In the genomic region with DNA sequence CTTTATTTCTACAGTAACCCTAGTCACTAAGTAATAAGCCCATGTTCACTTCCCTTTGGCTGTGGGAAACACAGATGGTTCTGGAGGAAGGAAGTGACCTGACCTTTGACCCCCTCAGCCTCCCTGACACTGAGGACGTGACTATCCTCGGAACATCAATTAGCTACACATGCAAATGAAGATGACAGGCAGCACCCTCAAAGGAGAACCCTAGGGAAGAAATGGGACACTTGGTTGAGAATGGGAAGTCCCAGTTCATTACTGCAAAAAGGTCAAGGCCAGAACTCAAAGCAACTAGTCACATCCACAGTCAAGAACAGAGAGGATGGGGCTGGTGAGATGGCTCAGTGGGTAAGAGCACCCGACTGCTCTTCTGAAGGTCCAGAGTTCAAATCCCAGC, we compare ENCODE assay signal across 24 mouse cellular contexts. TPM values are rescaled to one million over a fixed set of nuclear protein-coding genes. Genes with fewer than 3 reads are reported as not detected.
A peak's percentile ranks its signal among the peaks of the same experiment; 100 is the strongest.
DNase-seq lines count a peak whose midpoint lies in the region; ATAC-seq and TF ChIP-seq lines count a peak whose summit lies in the region.
"Had no signal": no experiment of that assay in that cellular context is flagged by ENCODE, and none has a peak within 500 bp of the region (broad histone marks: within the 10 kb centered on the region; RNA-seq: fewer than 3 reads in every experiment).

No protein-coding gene starts in this region.

- H3K79me2 ChIP-seq in CH12.LX (replicated peaks; ENCODE audit: control insufficient read depth, extremely low read depth, insufficient read depth, poor library complexity, severe bottlenecking): no peaks in the 10 kb centered on the region

- ATAC-seq in liver, embryonic 16.5 days (ENCODE audit: low read depth): no peak
- ATAC-seq in liver, embryonic 11.5 days (replicated peaks; ENCODE audit: low FRiP score): no peak
- ATAC-seq in monocyte, adult 5-6 weeks (replicated peaks; ENCODE audit: insufficient number of reproducible peaks, low FRiP score, low TSS enrichment, poor library complexity, severe bottlenecking): peak; percentile 76
- ATAC-seq in forebrain, postnatal 0 days: no peak
- ATAC-seq: CD4-positive, CD25-positive, alpha-beta regulatory T cell, adult 4 months; intestine, embryonic 15.5 days had no signal

- no peak for DNase-seq in liver, embryonic 11.5 days (ENCODE audit: low spot score)
- DNase-seq in CH12.LX (ENCODE audit: extremely low read depth) (peak; percentile 86), ZHBTc4 (ENCODE audit: low read depth, low spot score) (peak; percentile 61)
- DNase-seq in heart, adult 8-10 months (ENCODE audit: low spot score): no peak
- DNase-seq in forebrain, postnatal 0 days: no peak
- DNase-seq: adrenal gland, postnatal 14 days; cerebellum, adult 9-10 months; gastrocnemius, adult 2 months; heart, postnatal 36 days; kidney, postnatal 4 days; lung, postnatal 4 days had no signal

- in situ Hi-C loops in CH12.LX (cut with MboI; ENCODE audit: low pct_ligation_motif_present, low pct_unique_long_range_greater_than_20kb, low sequenced_read_pairs): no loop called here

- 0 out of 2 replicates have a peak overlapping the region, but pooled peaks have one; percentile 2 for H3K27ac ChIP-seq in liver, embryonic 16.5 days (ENCODE audit: low read length)
- H3K27ac ChIP-seq in liver, embryonic 11.5 days (ENCODE audit: low read depth, low read length): no peak overlapping the region
- no peak overlapping the region for H3K27ac ChIP-seq in CH12.LX (ENCODE audit: insufficient read depth, low read depth)
- no peak overlapping the region for H3K27ac ChIP-seq in forebrain, postnatal 0 days (ENCODE audit: low read depth, low read length)
- H3K27ac ChIP-seq: embryonic facial prominence, embryonic 13.5 days; forebrain, embryonic 12.5 days; gastrocnemius, adult 2 months; hindbrain, embryonic 15.5 days; intestine, embryonic 15.5 days; kidney, embryonic 15.5 days; limb, embryonic 13.5 days; liver, embryonic 14.5 days; neural tube, embryonic 15.5 days had no signal

- WGBS in liver, embryonic 16.5 days (ENCODE audit: insufficient replicate concordance): 47% methylated on average over 3 of the region's 3 CpGs
- 67% methylated on average over 3 of the region's 3 CpGs for WGBS in liver, embryonic 11.5 days
- 73% methylated on average over 3 of the region's 3 CpGs for WGBS in forebrain, postnatal 0 days

- TF ChIP-seq CTCF in CH12.LX (conservative IDR thresholded peaks at IDR 0.05 in 1 of 2, IDR thresholded peaks at IDR 0.05 in 1 of 2; ENCODE audit: low read depth in 2 of 2, low read length in 2 of 2): no peak
- TF ChIP-seq CTCF in forebrain, postnatal 0 days (IDR thresholded peaks at IDR 0.05; ENCODE audit: low read depth): no peak

- no peak overlapping the region for H3K9ac ChIP-seq in liver, embryonic 16.5 days (ENCODE audit: low read depth, low read length)
- no peak overlapping the region for H3K9ac ChIP-seq in liver, embryonic 11.5 days (ENCODE audit: low read depth, low read length)
- H3K9ac ChIP-seq in CH12.LX (ENCODE audit: insufficient read depth, low read depth): no peak overlapping the region
- H3K9ac ChIP-seq in forebrain, postnatal 0 days: no peak overlapping the region
- H3K9ac ChIP-seq: embryonic facial prominence, embryonic 13.5 days; forebrain, embryonic 12.5 days; hindbrain, embryonic 15.5 days; intestine, embryonic 15.5 days; kidney, embryonic 15.5 days; limb, embryonic 13.5 days; liver, embryonic 14.5 days; neural tube, embryonic 15.5 days had no signal

- no peak overlapping the region for H3K4me2 ChIP-seq in liver, embryonic 16.5 days (ENCODE audit: low read depth, low read length)
- no peak overlapping the region for H3K4me2 ChIP-seq in liver, embryonic 11.5 days
- H3K4me2 ChIP-seq in CH12.LX (ENCODE audit: insufficient read depth, low read depth, poor library complexity, severe bottlenecking): no peak overlapping the region
- no peak overlapping the region for H3K4me2 ChIP-seq in forebrain, postnatal 0 days (ENCODE audit: low read depth)
- H3K4me2 ChIP-seq: embryonic facial prominence, embryonic 13.5 days; forebrain, embryonic 12.5 days; hindbrain, embryonic 15.5 days; intestine, embryonic 15.5 days; kidney, embryonic 15.5 days; limb, embryonic 13.5 days; midbrain, embryonic 11.5 days; neural tube, embryonic 15.5 days had no signal

- H3K4me3 ChIP-seq in liver, embryonic 16.5 days (ENCODE audit: low read depth, low read length): no peak overlapping the region
- H3K4me3 ChIP-seq in liver, embryonic 11.5 days (ENCODE audit: low read depth, low read length): no peak overlapping the region
- H3K4me3 ChIP-seq in CH12.LX (replicated peaks in 1 of 3; ENCODE audit: low read depth in 2 of 3, low read length in 2 of 3, poor library complexity in 1 of 3): no peak overlapping the region
- no peak overlapping the region for H3K4me3 ChIP-seq in forebrain, postnatal 0 days (ENCODE audit: low read depth, low read length)
- H3K4me3 ChIP-seq: embryonic facial prominence, embryonic 13.5 days; erythroblast, embryonic 14.5 days; forebrain, embryonic 12.5 days; gastrocnemius, adult 2 months; hindbrain, embryonic 15.5 days; intestine, embryonic 15.5 days; kidney, embryonic 15.5 days; limb, embryonic 13.5 days; neural tube, embryonic 15.5 days had no signal

- peak; percentile 51; the same call in 1 of the 2 replicates for TF ChIP-seq EP300 in CH12.LX (IDR thresholded peaks at IDR 0.05; ENCODE audit: low read length)

- no peak for TF ChIP-seq POLR2A in CH12.LX (IDR thresholded peaks at IDR 0.05; ENCODE audit: low read depth, low read length)

- peaks cover 7% of the 10 kb centered on the region for H3K4me1 ChIP-seq in liver, embryonic 16.5 days (ENCODE audit: control insufficient read depth, low read depth, low read length)
- H3K4me1 ChIP-seq in liver, embryonic 11.5 days (replicated peaks; ENCODE audit: control insufficient read depth, insufficient read depth, low read length): peaks cover 27% of the 10 kb centered on the region
- peaks cover 7 to 71% of the 10 kb centered on the region in 2 experiments; a peak in 2 of 4 replicates for H3K4me1 ChIP-seq in CH12.LX (ENCODE audit: control insufficient read depth in 1 of 2, insufficient read depth in 2 of 2)
- no peaks in the 10 kb centered on the region for H3K4me1 ChIP-seq in forebrain, postnatal 0 days (ENCODE audit: insufficient read depth)
- H3K4me1 ChIP-seq: forebrain, embryonic 12.5 days; intestine, embryonic 15.5 days; neural tube, embryonic 15.5 days had no signal

- H3K9me3 ChIP-seq in liver, embryonic 16.5 days (replicated peaks; ENCODE audit: control insufficient read depth, low read length): no peaks in the 10 kb centered on the region
- H3K9me3 ChIP-seq in liver, embryonic 11.5 days (ENCODE audit: control insufficient read depth, low read length): no peaks in the 10 kb centered on the region
- peaks cover 3% of the 10 kb centered on the region for H3K9me3 ChIP-seq in CH12.LX (replicated peaks; ENCODE audit: low read length)
- H3K9me3 ChIP-seq in forebrain, postnatal 0 days (ENCODE audit: low read length): no peaks in the 10 kb centered on the region
- H3K9me3 ChIP-seq: embryonic facial prominence, embryonic 13.5 days; hindbrain, embryonic 15.5 days; intestine, embryonic 15.5 days; kidney, embryonic 15.5 days; neural tube, embryonic 15.5 days had no signal

- TF ChIP-seq RAD21 in CH12.LX (IDR thresholded peaks at IDR 0.05; ENCODE audit: low read depth, low read length): no peak

- H3K27me3 ChIP-seq in liver, embryonic 16.5 days (ENCODE audit: control insufficient read depth, insufficient read depth, low read depth, low read length): no peaks in the 10 kb centered on the region
- no peaks in the 10 kb centered on the region for H3K27me3 ChIP-seq in liver, embryonic 11.5 days (replicated peaks; ENCODE audit: control insufficient read depth, insufficient read depth, low read length)
- no peaks in the 10 kb centered on the region for H3K27me3 ChIP-seq in CH12.LX (replicated peaks)
- no peaks in the 10 kb centered on the region for H3K27me3 ChIP-seq in forebrain, postnatal 0 days (ENCODE audit: insufficient read depth, low read length)
- H3K27me3 ChIP-seq: embryonic facial prominence, embryonic 13.5 days; forebrain, embryonic 12.5 days; hindbrain, embryonic 15.5 days; intestine, embryonic 15.5 days; kidney, embryonic 15.5 days; limb, embryonic 13.5 days; neural tube, embryonic 15.5 days had no signal

- H3K36me3 ChIP-seq in liver, embryonic 16.5 days (ENCODE audit: control insufficient read depth, insufficient read depth): no peaks in the 10 kb centered on the region
- no peaks in the 10 kb centered on the region for H3K36me3 ChIP-seq in liver, embryonic 11.5 days (ENCODE audit: control insufficient read depth, insufficient read depth, low read length)
- no peaks in the 10 kb centered on the region for H3K36me3 ChIP-seq in CH12.LX (replicated peaks in 1 of 2; ENCODE audit: control insufficient read depth in 1 of 2, insufficient read depth in 1 of 2, low read length in 1 of 2)
- no peaks in the 10 kb centered on the region for H3K36me3 ChIP-seq in forebrain, postnatal 0 days (ENCODE audit: insufficient read depth)
- H3K36me3 ChIP-seq: embryonic facial prominence, embryonic 13.5 days; forebrain, embryonic 12.5 days; hindbrain, embryonic 15.5 days; intestine, embryonic 15.5 days; kidney, embryonic 15.5 days; limb, embryonic 13.5 days; neural tube, embryonic 15.5 days had no signal

- dilution Hi-C loops in CH12.LX (cut with MboI; ENCODE audit: extremely low pct_ligation_motif_present, extremely low pct_unique_long_range_greater_than_20kb, low sequenced_read_pairs): no loop called here

RNA-seq across cellular contexts. Expression of a gene that starts 29.4 kb away (rescaled TPM):
- polyA plus RNA-seq in liver, embryonic 16.5 days (2015; fragmentation: Nextera tagmentation; extraction: Ambion mirVana): 7.6 and 9.2 TPM in 2 replicates
- polyA plus RNA-seq in liver, embryonic 11.5 days (2014; fragmentation: Nextera tagmentation; extraction: Ambion mirVana): 19.2 and 19.4 TPM in 2 replicates
- 2.1 and 2.4 TPM in 2 replicates for total RNA-seq in CH12.LX (2012; rRNA removed)
- 3.6 and 5.3 TPM in 2 replicates for total RNA-seq in CH12.LX (2014; rRNA removed)
- 3.6 and 5.4 TPM in 2 replicates for polyA plus RNA-seq in CH12.LX (2012; ENCODE audit: insufficient read length, low read depth)
- 18.5 to 57.1 TPM (median 24.2 TPM) in 3 replicates for total RNA-seq in monocyte, adult 5-6 weeks (2017)
- 10 to 100 TPM; 69.0 to 82.6 (median 74.0) TPM for total RNA-seq in heart, adult 8-10 months (2022)
- total RNA-seq in forebrain, postnatal 0 days (2014; rRNA removed): 40.2 and 49.1 TPM in 2 replicates
- 33.7 and 47.6 TPM in 2 replicates for polyA plus RNA-seq in forebrain, postnatal 0 days (2015; fragmentation: Nextera tagmentation; extraction: Ambion mirVana)

RNA-seq across cellular contexts. Expression of a gene that starts 38.2 kb away (rescaled TPM):
- 79.2 and 81.0 TPM in 2 replicates for polyA plus RNA-seq in liver, embryonic 16.5 days (2015; fragmentation: Nextera tagmentation; extraction: Ambion mirVana)
- 222 and 237 TPM in 2 replicates for polyA plus RNA-seq in liver, embryonic 11.5 days (2014; fragmentation: Nextera tagmentation; extraction: Ambion mirVana)
- total RNA-seq in CH12.LX (2012; rRNA removed): 108 and 144 TPM in 2 replicates
- 151 and 172 TPM in 2 replicates for total RNA-seq in CH12.LX (2014; rRNA removed)
- 257 and 288 TPM in 2 replicates for polyA plus RNA-seq in CH12.LX (2012; ENCODE audit: insufficient read length, low read depth)
- total RNA-seq in monocyte, adult 5-6 weeks (2017): 79.8 to 93.6 TPM (median 87.8 TPM) in 3 replicates
- 100 to 1,000 TPM in 1 of 4 experiments, 10 to 100 TPM in 3; 88.4 to 102 (median 91.0) TPM for total RNA-seq in heart, adult 8-10 months (2022)
- total RNA-seq in forebrain, postnatal 0 days (2014; rRNA removed): 54.5 and 59.1 TPM in 2 replicates
- polyA plus RNA-seq in forebrain, postnatal 0 days (2015; fragmentation: Nextera tagmentation; extraction: Ambion mirVana): 146 and 149 TPM in 2 replicates

Comparison
In these comparisons a context has a peak if more than half of its experiments do, and no peak if none do; other contexts are left out.
1. DNase-seq: peak in CH12.LX (single experiment) and ZHBTc4 (single experiment); none in liver, embryonic 11.5 days (single experiment), heart, adult 8-10 months (single experiment) and forebrain, postnatal 0 days (single experiment).